Mouse (Mus musculus): Measurements from ENCODE around the gene Adgrg1.

DNA sequence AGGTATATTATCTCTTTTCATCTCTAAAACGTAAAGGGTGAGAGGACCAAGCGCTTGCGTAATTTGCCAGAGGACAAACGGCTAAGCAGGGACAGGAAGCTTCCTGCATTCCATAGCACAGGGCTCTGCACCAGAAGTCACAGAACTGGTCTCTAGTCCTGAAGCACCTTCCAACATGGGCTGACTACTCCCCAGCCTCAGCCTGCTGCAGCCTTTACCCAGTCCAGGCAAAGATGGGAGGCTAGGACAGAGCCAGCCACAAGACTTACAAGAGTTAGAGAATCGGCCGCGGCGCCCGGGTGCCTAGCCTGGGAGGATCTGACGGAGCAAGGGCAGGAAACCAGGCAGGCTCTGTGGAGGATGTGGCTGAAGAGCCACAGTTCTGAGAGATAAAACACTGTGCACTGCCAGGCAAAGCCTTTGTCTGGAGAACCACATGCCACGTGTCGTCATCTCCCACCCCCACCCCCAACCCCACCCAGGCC, 45.8 kb downstream of the Adgrg1 start:
- TF ChIP-seq CTCF (IDR thresholded peaks at IDR 0.05; ENCODE audit: borderline replicate concordance, control insufficient read depth, extremely low read depth, insufficient read depth, low read length, poor library complexity) = no peak
- TF ChIP-seq POLR2A (IDR thresholded peaks at IDR 0.05; ENCODE audit: control insufficient read depth, extremely low read depth, insufficient read depth, low read length, poor library complexity) = no peak

All from thymus, adult 2 months (tissue).